Mouse (Mus musculus) erythroblast, embryonic 14.5 days (primary cell): ENCODE measurements around the gene Sel1l3.

Source experiments
- GATA1 ChIP-seq: IDR thresholded peaks from 2 replicates; pipeline ENCODE4 v1.6.1; 2012; ENCODE audit warnings: low read length, inconsistent platforms, mixed read lengths
- TAL1 ChIP-seq: IDR thresholded peaks from 3 replicates; pipeline ENCODE4 v1.6.1; 2012; ENCODE audit warnings: low read length, inconsistent platforms, mixed read lengths

DNA sequence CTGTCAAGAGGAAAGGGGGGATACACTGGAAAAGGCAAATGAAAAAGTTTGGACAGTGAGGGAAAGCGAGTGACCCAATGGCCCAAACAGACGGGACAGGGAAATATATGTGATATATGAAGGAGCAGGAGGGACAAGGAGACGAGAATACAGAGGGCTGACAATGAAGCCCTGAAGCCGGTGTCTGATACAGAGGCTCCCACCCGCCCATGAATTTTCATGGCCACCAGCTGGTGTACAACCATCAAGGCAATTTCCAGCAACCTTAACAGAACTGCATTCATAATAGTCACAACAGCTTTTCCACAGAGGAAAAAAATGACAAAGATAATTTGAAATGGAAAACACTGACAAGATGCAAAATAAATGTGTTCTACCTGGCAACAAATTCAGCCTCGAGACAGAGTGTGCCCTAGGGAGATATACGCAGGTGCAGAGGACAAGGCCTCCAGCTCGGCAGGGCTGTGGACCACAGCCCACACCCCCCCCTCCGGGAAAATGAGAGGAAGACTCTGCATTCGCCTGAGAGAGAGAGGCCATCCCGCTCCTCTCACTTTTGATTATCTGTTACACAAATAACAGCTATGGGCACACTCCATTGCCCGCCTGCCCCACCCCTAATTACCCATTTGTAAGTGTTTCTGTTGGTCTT lies 99.0 kb downstream of the Sel1l3 start:
- no peak for TF ChIP-seq GATA1
- TF ChIP-seq TAL1 = no peak
